Mouse (Mus musculus) E14TG2a.4 (cell line): ENCODE measurements around the gene Lsm12.

Experiments used
- H3K27me3 ChIP-seq: 2 replicates; pipeline ENCODE4 v1.6.1; 2014; ENCODE audit warnings: low read length, control low read depth; ENCODE audit not compliant: insufficient read depth
- H3K36me3 ChIP-seq: 2 replicates; pipeline ENCODE4 v1.6.1; 2014; ENCODE audit warnings: low read length, control low read depth; ENCODE audit not compliant: insufficient read depth
- H3K4me1 ChIP-seq: replicated peaks from 2 replicates; pipeline ENCODE4 v1.6.1; 2014; ENCODE audit warnings: low read depth, low read length, control low read depth
- H3K4me3 ChIP-seq: replicated peaks from 2 replicates; pipeline ENCODE4 v1.5.1; 2014; ENCODE audit warnings: mild to moderate bottlenecking, low read length
- H3K9me3 ChIP-seq: 2 replicates; pipeline ENCODE4 v1.6.1; 2014; ENCODE audit warnings: low read length, control low read depth
- CTCF ChIP-seq: conservative IDR thresholded peaks from 2 replicates; pipeline ENCODE4 v1.5.1; 2014; ENCODE audit warnings: low read length
- NANOG ChIP-seq: IDR thresholded peaks from 2 replicates; pipeline ENCODE4 v1.6.1; 2014; ENCODE audit warnings: borderline replicate concordance, low read length, mixed read lengths
- POU5F1 ChIP-seq: IDR thresholded peaks from 2 replicates; pipeline ENCODE4 v1.6.1; 2014; ENCODE audit warnings: low read length, borderline replicate concordance

The Lsm12 gene

DNA sequence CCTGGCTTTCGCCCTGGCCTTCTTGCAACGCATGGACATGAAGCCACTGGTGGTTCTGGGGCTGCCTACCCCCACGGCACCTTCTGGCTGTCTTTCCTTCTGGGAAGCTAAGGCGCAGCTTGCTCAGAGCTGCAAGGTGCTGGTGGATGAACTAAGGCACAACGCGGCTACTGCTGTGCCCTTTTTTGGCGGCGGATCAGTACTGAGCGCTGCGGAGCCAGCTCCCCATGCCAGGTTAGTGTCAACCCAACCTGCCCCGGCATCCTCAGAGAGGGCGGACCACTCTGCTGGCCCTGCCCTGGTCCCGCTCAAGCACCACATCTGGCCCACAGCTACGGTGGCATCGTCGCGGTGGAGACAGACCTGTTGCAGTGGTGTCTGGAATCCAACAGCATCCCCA, 38.6 kb downstream of the Lsm12 start:
- Histone ChIP-seq H3K4me3 (peak overlapping the region; percentile 76), H3K27me3 (peaks cover 55% of the 10 kb centered on the region), H3K36me3 (no peaks in the 10 kb centered on the region), H3K9me3 (no peaks in the 10 kb centered on the region), H3K4me1 (peaks cover 58% of the 10 kb centered on the region)
- no peak for TF ChIP-seq CTCF

DNA sequence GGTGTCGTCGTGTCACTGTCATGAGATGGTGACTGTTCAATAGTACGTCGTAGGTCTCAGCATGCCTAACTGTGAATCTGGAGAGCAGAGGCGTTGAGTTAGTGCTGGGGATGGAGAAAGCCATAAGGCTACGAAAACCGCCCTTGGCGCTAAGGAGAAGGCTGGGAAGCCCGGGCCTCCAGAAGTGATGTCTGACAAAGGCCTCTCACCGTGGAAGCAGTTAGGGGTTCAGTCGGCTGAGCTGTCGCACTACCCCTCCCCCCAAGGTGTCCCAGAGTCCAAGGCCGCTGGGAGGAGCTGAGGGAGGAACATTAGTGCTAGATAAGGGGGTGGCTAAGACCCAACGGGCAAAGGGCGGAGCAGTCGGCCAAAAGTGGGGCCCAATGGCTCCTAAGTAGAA, 39.1 kb downstream of the Lsm12 start:
- H3K9me3 ChIP-seq, result no peaks in the 10 kb centered on the region
- TF ChIP-seq CTCF (no peak), POU5F1 (no peak), NANOG (no peak)

DNA sequence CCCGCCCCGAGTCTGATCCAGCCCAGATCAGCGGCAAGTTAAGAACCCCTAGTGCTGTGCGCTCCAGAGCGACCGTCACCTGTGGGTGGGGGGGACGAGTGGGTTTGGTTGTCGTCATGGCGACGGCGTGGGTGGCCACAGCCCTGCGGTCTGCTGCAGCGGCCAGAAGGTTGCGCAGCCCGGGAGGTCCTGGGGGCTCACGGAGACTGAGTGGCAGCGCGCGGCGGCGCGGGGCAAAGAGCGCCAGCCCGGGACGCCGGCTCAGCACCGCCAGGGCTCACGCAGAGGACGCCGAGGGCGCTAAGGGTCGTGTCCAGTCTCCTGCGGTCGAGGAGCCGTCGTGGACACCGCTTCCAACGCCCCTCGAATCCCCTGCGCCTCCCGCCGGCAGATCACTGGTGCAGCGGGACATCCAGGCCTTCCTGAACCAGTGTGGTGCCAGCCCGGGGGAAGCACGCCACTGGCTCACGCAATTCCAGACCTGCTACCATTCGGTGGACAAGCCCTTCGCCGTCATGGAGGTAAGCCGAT, 39.6 kb downstream of the Lsm12 start, which contains the start of gene Nags:
Gene Nags, plus strand, starts transcription at position 43 of the 531 bp plus-strand sequence.
- peaks cover 55% of the 10 kb centered on the region for H3K27me3 ChIP-seq
- H3K36me3 ChIP-seq, result no peaks in the 10 kb centered on the region
- no peaks in the 10 kb centered on the region for H3K9me3 ChIP-seq
- H3K4me1 ChIP-seq, result peaks cover 56% of the 10 kb centered on the region
- TF ChIP-seq POU5F1, result no peak
- TF ChIP-seq CTCF, result no peak
- no peak for TF ChIP-seq NANOG
- H3K4me3 ChIP-seq, result peak within 1 kb of the TSS; percentile 76

More for the DNA sequence above, 39.1 kb downstream of the Lsm12 start:
- Histone ChIP-seq H3K4me3 (peak overlapping the region; percentile 76), H3K36me3 (no peaks in the 10 kb centered on the region), H3K4me1 (peaks cover 56% of the 10 kb centered on the region), H3K27me3 (peaks cover 55% of the 10 kb centered on the region)

DNA sequence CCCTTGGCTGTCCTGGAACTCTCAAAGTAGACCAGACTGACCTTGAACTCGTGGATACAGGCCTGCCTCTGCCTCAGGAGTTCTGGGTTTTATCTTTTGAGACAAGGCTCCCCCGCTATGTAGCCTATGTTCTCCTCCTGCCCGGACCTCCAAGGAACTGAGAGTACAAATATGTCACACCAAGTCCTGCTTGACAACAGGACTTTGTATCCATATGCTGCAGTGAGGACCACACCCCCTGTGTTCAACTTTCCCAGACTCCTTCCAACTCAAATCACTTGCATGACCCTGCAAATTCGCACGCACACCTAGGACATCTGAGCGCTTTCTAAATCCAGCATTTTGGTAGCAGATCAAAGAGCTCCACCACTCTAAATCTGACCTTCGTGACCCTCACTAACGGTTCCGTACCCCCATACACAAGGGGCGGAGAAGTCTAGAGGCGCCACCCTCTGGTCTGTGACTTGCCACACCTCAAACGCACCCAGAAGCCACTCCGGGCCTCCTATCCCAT, 40.1 kb downstream of the Lsm12 start:
- TF ChIP-seq NANOG, result no peak
- TF ChIP-seq CTCF, result no peak
- no peak for TF ChIP-seq POU5F1

DNA sequence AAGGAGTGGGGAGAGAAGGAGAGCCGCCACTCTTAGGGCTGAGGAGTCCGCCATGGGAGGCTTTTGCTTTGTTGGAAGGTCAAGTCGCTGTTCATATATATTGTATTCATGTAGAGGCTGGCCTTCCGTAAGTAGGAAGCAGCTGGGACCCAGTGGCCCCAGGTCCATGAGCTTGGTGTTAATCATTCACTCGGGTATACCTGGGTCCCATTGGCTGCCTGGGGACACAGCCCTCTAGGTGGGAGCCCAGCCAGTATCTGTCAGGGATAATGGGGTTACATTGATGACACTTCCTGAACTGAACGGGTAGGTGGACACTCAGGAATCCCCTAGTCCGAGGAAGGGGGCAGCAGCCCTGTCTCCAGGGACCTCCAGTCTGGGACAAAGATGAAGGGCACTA, 42.7 kb downstream of the Lsm12 start:
- no peak overlapping the region for H3K4me3 ChIP-seq
- no peaks in the 10 kb centered on the region for H3K9me3 ChIP-seq
- peaks cover 41% of the 10 kb centered on the region for H3K4me1 ChIP-seq
- no peaks in the 10 kb centered on the region for H3K36me3 ChIP-seq
- H3K27me3 ChIP-seq, result peaks cover 35% of the 10 kb centered on the region
- no peak for TF ChIP-seq CTCF
- TF ChIP-seq NANOG, result no peak
- no peak for TF ChIP-seq POU5F1

More for the DNA sequence above, 40.1 kb downstream of the Lsm12 start:
- H3K27me3 ChIP-seq, result peaks cover 55% of the 10 kb centered on the region
- no peaks in the 10 kb centered on the region for H3K9me3 ChIP-seq
- peak overlapping the region; percentile 76 for H3K4me3 ChIP-seq
- H3K36me3 ChIP-seq, result no peaks in the 10 kb centered on the region
- peaks cover 56% of the 10 kb centered on the region for H3K4me1 ChIP-seq

DNA sequence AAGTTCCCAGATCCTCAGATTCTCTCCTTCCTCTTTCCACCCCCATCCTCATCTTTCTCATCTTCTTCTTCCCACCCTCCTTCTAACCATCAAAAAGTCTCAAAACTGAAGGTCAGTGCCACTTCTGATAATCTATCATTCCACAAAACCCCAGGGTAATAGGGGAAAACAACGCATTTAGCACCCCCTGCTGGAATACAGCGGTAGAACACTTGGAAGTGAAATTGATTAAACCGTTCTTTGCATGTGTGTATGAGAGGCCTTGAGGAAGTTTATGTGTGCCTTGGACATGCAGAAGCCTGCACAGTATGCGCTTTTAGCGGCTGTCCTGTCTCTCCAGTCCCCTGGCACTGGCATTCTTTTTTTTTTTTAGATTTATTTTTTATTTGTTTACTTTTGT, 44.6 kb downstream of the Lsm12 start:
- Histone ChIP-seq H3K4me3 (no peak overlapping the region), H3K9me3 (no peaks in the 10 kb centered on the region), H3K36me3 (no peaks in the 10 kb centered on the region), H3K27me3 (peaks cover 16% of the 10 kb centered on the region), H3K4me1 (peaks cover 35% of the 10 kb centered on the region)
- TF ChIP-seq POU5F1 (no peak), CTCF (peak; percentile 77)

DNA sequence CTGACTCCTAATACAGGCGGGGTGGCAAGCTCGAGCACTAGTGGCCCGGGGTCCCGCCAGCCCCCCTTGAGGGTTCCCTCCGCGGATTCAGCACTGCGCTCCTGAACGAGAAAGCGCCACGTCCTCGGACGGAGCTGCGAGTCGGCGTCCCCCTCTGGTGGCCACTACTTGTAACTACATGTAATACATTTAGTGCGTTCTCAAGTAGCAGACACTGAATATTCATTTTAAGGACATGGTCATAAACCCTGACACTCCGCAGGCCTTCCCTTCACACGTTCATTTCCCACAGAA, 46.7 kb downstream of the Lsm12 start:
- Histone ChIP-seq H3K9me3 (no peaks in the 10 kb centered on the region), H3K27me3 (0 out of 2 replicates have a peak, but pooled peaks cover 4% of the 10 kb centered on the region), H3K4me1 (peaks cover 39% of the 10 kb centered on the region), H3K4me3 (peak overlapping the region; percentile 67), H3K36me3 (no peaks in the 10 kb centered on the region)
- TF ChIP-seq POU5F1 (no peak), CTCF (peak; percentile 66)

DNA sequence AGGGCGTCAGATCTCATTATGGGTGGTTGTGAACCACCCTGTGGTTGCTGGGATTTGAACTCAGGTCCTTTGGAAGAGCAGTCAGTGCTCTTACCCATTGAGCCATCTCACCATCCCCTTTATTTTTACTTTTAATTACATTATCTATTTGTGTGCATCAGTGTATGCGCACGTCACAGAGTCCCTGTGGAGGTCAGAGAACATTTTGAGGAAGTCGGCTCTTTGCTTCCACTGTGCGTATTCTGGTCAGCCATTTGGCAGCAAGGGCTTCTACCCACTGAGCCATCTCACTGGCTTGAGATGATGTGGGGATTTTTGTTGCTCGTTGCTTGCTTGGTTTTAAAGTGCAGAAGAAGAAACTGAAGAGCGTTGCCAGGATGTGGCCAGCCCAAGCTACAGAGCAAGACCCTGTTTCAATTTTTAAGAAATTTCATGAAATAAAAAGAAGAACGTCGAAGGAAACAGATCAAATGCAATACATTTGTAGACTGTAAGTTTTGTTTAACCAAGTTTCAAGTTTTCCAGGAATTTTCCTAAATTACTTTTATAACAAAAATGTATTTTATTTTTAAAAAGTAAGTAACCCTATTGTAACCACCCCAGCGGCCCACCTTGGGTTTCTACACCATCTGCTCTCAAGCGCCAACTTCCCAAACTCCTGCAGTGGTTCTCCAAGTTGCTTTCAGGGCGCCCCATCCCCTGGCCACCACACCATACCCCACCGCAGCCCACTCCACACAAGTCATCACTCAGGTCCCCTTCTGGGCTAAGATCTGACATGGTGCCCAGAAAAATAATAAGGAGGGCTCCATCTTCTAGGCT, 47.3 kb downstream of the Lsm12 start:
- Histone ChIP-seq H3K36me3 (no peaks in the 10 kb centered on the region), H3K27me3 (0 out of 2 replicates have a peak, but pooled peaks cover 3% of the 10 kb centered on the region), H3K4me1 (peaks cover 34% of the 10 kb centered on the region), H3K9me3 (no peaks in the 10 kb centered on the region), H3K4me3 (peak overlapping the region; percentile 67)
- TF ChIP-seq POU5F1, result no peak
- TF ChIP-seq CTCF, result peak; percentile 1; the same call in 1 of the 2 replicates

DNA sequence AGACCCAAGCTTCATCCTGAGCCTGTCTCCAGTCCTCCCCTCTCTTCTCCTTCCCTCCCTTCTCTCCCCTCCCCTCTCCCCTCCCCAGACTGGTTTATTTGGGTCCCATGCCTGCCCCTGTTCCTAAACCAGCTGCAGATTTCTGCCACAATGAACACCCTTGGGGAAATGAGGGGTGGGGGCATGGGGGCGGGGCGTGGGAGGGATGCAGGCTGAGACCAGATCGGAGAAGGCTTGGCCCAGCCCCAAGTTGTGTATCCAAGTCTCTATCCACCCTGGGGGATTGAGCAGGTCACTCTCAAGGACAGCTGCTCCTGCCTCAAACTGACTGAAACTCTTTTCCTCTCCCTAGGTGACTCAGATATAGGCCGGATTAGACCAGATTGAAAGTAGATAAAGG, 50.6 kb downstream of the Lsm12 start:
- no peak overlapping the region for H3K4me3 ChIP-seq
- TF ChIP-seq POU5F1, result no peak
- no peak for TF ChIP-seq NANOG
- peaks cover 37% of the 10 kb centered on the region for H3K4me1 ChIP-seq
- no peaks in the 10 kb centered on the region for H3K36me3 ChIP-seq
- H3K9me3 ChIP-seq, result no peaks in the 10 kb centered on the region
- no peaks in the 10 kb centered on the region for H3K27me3 ChIP-seq
